Mouse (Mus musculus) layer of hippocampus, postnatal 25 days (tissue): ENCODE data around the gene Olfr309. TPM values are rescaled to one million over a fixed set of nuclear protein-coding genes. Genes with fewer than 3 reads are reported as not detected.
"Not testable (repeated sequence)": the region's sequence is repeated elsewhere in the genome, so short reads cannot be mapped to it uniquely, and the experiment has no call there.

Experiments used
- DNase-seq, 2 experiments: peaks; one replicate each; pipeline ENCODE4 v3.0.0; 2022; ENCODE audit warnings: mixed read lengths in 2 of 2, low spot score in 1 of 2; ENCODE audit errors: extremely low spot score in 1 of 2
- microRNA-seq, 2 experiments: library from miRNA; unstranded; fragments of <30 nt; microRNA quantifications; one replicate each; pipeline ENCODE4 v1.2.0; 2021
- total RNA-seq, 2 experiments: library from RNA; stranded (reverse); gene quantifications; 2 replicates each; pipeline ENCODE4 v1.2.3; 2021

Gene Olfr309
- not detected for total RNA-seq

DNA sequence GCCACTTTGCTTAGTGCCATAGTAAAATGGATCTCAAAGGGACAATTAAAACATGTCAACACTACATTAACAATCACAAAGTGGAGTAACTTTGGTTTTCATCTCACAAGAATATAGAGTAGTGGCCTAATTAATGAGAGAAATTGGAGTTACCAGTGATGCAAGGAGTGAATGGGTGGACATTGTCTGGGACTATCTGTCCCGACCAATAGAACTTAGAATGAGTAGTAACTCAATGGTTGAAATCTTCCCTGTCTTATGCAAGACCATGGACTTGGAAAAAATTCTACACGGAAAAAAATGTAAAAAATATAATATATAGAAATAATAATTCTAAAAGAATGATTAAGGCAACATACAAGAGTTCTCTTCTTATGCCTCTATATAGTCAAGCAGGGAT lies at the start of gene Olfr309:
Olfr309 (minus strand) TSS at position 101 of the 400 bp plus-strand sequence.
- DNase-seq: no peak

DNA sequence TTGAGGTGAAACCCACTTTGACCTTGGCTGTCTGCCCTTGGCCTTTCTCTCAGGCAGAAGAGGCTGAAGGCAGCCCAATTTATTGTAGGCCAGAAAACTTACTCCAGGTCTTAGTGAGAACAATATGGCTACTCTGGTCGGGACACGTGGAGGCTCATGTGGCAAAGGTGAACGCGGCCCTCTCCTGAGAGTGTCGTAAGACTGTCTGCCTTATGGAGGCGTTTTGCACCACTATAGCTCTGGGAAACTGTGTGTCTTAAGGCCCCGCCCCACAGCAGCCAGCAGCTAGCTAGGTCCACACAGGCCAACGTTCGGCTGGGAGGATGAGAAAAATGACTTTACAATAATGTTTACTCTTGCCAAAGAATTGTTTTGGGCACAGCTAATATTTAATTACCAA lies 32.8 kb upstream of the Olfr309 start:
- not testable (repeated sequence) for DNase-seq

GRCm38 (mm10) chr7:86344253-86344652 lies 30.7 kb upstream of the Olfr309 start:
- DNase-seq: no peak

DNA sequence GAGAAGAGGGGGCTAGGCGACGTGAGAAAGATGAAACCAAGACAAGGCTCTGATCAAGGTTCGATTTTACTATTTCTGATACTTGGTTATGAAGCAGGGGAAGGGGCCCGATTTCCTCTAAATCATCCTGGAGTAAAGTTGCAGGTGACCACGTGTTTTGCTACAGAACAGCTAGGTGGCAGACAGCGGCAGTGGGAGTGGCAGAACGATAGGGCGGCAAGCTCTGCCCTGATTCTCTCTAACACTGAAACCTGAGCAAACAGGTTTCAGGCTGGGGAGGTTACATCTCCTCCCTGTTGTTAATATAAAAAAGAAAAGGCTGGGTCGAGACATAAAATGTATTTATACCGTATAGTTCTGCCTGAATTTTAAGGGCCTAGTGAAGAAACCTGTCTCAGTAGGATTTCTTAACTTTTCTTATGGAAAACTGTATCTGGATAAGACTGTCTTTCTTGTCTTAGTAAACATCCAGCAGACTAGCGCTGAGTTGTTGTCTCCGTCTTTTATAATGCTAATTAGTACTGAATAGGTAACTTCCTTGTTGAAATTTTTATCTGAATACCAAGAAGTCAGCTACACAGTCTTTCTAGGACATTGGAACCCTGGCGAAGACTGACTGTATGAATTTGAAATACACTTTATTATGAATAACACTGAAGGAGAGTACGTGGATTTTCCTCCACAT lies 29.5 kb upstream of the Olfr309 start:
- DNase-seq: no peak

DNA sequence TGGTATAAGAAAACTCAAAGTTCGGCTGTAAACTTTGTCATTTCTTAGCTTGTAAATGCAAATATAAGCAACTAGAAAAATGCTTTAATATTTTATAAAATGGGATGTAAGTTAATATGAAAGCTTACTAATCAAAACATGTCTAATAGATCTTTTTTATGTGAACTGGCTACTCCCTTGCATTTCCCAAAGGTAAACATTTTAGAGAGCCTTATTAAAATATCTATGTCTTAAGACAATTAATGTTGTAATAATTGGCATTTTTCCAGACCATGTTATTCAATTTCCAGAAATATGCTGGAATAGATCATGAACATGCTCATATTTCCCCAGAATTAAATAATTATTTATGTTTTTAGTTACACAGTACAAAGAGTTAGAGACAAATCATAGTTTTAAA lies 24.0 kb upstream of the Olfr309 start, which contains the start of gene Olfr307:
Olfr307 (minus strand) TSS at position 101 of the 400 bp plus-strand sequence.
- DNase-seq: no peak

DNA sequence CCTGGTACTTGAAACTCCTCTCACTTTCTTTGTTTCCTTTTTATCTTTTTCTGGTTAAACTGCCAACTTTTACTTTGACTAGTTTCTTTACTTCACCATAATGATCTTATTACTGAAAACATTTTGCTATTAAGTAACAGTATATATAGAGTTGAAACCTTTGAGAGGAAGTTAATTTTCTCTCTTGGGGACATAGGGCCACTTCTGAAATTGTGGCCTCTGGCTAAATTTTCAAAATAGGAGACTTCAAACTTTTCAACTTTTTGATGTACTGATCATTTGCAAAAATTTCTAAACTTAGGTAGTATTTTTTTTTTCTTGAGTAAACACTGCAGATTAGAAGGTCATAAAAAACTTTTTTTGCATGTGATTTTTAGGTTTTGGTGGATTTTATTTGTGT lies 12.0 kb upstream of the Olfr309 start, which contains the start of gene Olfr308:
Olfr308 (minus strand) TSS at position 101 of the 400 bp plus-strand sequence.
- DNase-seq: no peak

- DNase-seq: no peak
These were observed 7.8 kb upstream of the Olfr309 start for GRCm38 (mm10) chr7:86321323-86321722.

GRCm38 (mm10) chr7:86277072-86277471 lies 36.4 kb downstream of the Olfr309 start, which contains the start of gene Olfr310:
Gene Olfr310 (minus strand): TSS chr7:86277172.
- no peak for DNase-seq

Small RNA genes lying within 50 kb of the gene (microRNA-seq; reads per million reads assigned to microRNA genes)
- gene Gm23192: 0 reads per million in 2 experiments

Other genes with a start within 250 kb of the Olfr309 start
- not detected for gene Vmn2r75, start 141.9 kb downstream of the Olfr309 start, total RNA-seq
- not detected for gene Vmn2r76, start 67.4 kb downstream of the Olfr309 start, total RNA-seq
- not detected for gene Olfr310, start 36.5 kb downstream of the Olfr309 start, total RNA-seq
- gene Olfr308, start 11.9 kb upstream of the Olfr309 start, total RNA-seq: not detected
- not detected for gene Olfr307, start 23.9 kb upstream of the Olfr309 start, total RNA-seq
- gene Olfr305, start 53.2 kb upstream of the Olfr309 start, total RNA-seq: not detected
- gene Olfr304, start 73.0 kb upstream of the Olfr309 start, total RNA-seq: not detected
- not detected for gene Olfr303, start 84.1 kb upstream of the Olfr309 start, total RNA-seq
- not detected for gene Olfr301, start 90.1 kb upstream of the Olfr309 start, total RNA-seq
- not detected for gene Olfr299, start 146.2 kb upstream of the Olfr309 start, total RNA-seq
- gene Olfr298, start 178.8 kb upstream of the Olfr309 start, total RNA-seq: not detected
- not detected for gene Olfr297, start 206.3 kb upstream of the Olfr309 start, total RNA-seq